Mouse (Mus musculus) limb, embryonic 12.5 days (tissue): ENCODE data around the gene Noxa1. TPM values are rescaled to one million over a fixed set of nuclear protein-coding genes. Genes with fewer than 3 reads are reported as not detected.

Experiments
- ATAC-seq: fragments of 200-750 bp; cut with Nextera tagmentation; 2 replicates; pipeline ENCODE4 v1.8.0; 2017; ENCODE audit warnings: low read depth, moderate TSS enrichment; ENCODE audit not compliant: insufficient number of reproducible peaks, insufficient read depth, low FRiP score, low TSS enrichment
- H3K27ac ChIP-seq: fragments of 300-500 bp; sonication (generic); 2 replicates; pipeline ENCODE4 v1.5.1; 2016; ENCODE audit warnings: mild to moderate bottlenecking, moderate library complexity
- H3K27me3 ChIP-seq: fragments of 300-500 bp; sonication (generic); 2 replicates; pipeline ENCODE4 v1.6.1; 2016; ENCODE audit warnings: mild to moderate bottlenecking, moderate library complexity
- H3K36me3 ChIP-seq: fragments of 300-500 bp; sonication (generic); 2 replicates; pipeline ENCODE4 v1.6.1; 2016; ENCODE audit warnings: mild to moderate bottlenecking, moderate library complexity
- H3K4me1 ChIP-seq: fragments of 300-500 bp; sonication (generic); replicated peaks from 2 replicates; pipeline ENCODE4 v1.6.1; 2016
- H3K4me2 ChIP-seq: fragments of 300-500 bp; sonication (generic); 2 replicates; pipeline ENCODE4 v1.6.1; 2016; ENCODE audit warnings: mild to moderate bottlenecking, moderate library complexity
- H3K4me3 ChIP-seq: fragments of 300-500 bp; sonication (generic); replicated peaks from 2 replicates; pipeline ENCODE4 v1.5.1; 2016; ENCODE audit warnings: mild to moderate bottlenecking
- H3K9ac ChIP-seq: fragments of 300-500 bp; sonication (generic); replicated peaks from 2 replicates; pipeline ENCODE4 v1.6.1; 2016; ENCODE audit warnings: mild to moderate bottlenecking, moderate library complexity
- H3K9me3 ChIP-seq: fragments of 300-500 bp; sonication (generic); 2 replicates; pipeline ENCODE4 v1.6.1; 2016; ENCODE audit warnings: mild to moderate bottlenecking, moderate library complexity
- WGBS: fragments of 180-500 bp; shearing (Covaris S2); methylation state at CpG from one replicate; pipeline ENCODE4 v1.1.7; 2016; 5-methylcytosine and 5-hydroxymethylcytosine counted together
- polyA plus RNA-seq: library from polyadenylated mRNA; unstranded; fragments of >200 nt; fragmentation: Nextera tagmentation; extraction: Ambion mirVana; gene quantifications from 2 replicates; pipeline ENCODE4 v1.2.1, GENCODE M21; 2016

Gene Noxa1
- 0.13 TPM in 1 of 2 replicates, not detected in the other for polyA plus RNA-seq

DNA sequence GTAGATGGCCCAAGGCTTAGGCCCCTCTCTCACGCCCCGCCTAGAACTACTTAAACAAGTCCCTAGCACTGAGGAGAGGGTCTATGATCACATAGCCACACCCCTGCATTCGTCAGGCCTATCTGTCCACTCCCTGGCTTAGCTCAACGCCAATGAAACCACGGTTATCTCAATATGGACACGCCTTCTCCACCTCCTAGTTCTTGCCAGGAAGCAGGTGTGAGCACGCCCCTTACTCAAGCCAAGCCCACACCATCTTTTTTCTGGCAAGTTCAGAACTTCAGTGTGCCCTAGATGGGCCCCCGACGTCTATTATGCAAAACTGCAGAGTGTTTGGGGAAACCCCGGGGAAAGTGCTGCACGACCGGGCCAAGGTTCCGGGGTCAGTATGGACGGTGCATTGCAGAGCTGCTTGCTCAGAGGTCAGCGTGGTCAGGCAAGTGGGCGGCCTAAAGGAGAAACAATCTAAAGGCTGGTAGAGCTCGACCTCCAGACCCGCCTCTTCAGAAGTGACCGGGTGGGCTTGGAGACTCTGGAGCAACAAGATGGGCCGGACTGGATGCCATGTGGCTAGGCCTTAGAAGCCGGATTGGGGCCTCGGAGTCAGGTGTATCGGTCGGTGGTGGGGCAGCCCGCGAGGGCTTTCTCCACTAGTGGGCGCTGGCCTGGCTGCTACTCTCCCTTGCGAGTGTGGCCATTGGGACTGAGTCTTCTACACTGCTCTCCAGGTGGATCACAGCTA lies at the start of gene Noxa1:
Gene Noxa1 (minus strand): TSS at position 41 of the 742 bp plus-strand sequence.
- Histone ChIP-seq H3K9me3 (no peaks in the 10 kb centered on the region), H3K9ac (no peak within 1 kb of the TSS; the same call in 1 of the 2 replicates), H3K27ac (no peak within 1 kb of the TSS), H3K36me3 (no peaks in the 10 kb centered on the region), H3K27me3 (peaks cover 48% of the 10 kb centered on the region), H3K4me2 (peak within 1 kb of the TSS; percentile 44), H3K4me1 (peaks cover 6% of the 10 kb centered on the region; the same call in 1 of the 2 replicates), H3K4me3 (no peak within 1 kb of the TSS)
- no peak for ATAC-seq
- 45% methylated on average over 28 of the region's 28 CpGs for WGBS

GRCm38 (mm10) chr2:25141921-25142320 lies 47.0 kb upstream of the Noxa1 start:
- Histone ChIP-seq H3K4me3 (no peak overlapping the region), H3K27me3 (no peaks in the 10 kb centered on the region), H3K27ac (no peak overlapping the region), H3K4me1 (no peaks in the 10 kb centered on the region), H3K9me3 (peaks cover 3% of the 10 kb centered on the region; the same call in 1 of the 2 replicates), H3K4me2 (no peak overlapping the region), H3K36me3 (no peaks in the 10 kb centered on the region), H3K9ac (no peak overlapping the region)
- WGBS: 84% methylated on average over 5 of the region's 5 CpGs
- ATAC-seq: no peak

DNA sequence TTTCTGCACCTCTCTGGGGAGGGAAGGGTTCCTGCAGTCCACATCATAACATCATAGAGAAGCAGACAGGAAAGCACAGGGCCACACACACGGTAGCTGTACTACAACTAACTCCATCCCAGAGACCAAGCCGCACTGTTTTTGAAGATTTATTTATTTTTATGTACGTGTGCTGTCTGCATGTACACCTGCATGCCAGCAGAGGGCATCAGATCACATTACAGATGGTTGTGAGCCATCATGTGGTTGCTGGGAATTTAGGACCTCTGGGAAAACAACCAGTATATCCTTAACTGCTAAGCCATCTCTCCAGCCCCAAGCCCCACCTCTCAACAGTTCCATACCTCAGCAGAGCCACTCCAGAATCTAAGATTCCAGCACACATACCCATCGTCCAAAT lies 46.2 kb upstream of the Noxa1 start:
- no peak overlapping the region for H3K27ac ChIP-seq
- H3K4me1 ChIP-seq: no peaks in the 10 kb centered on the region
- no peak overlapping the region for H3K9ac ChIP-seq
- H3K4me2 ChIP-seq: no peak overlapping the region
- peaks cover 3% of the 10 kb centered on the region; the same call in 1 of the 2 replicates for H3K9me3 ChIP-seq
- H3K4me3 ChIP-seq: no peak overlapping the region
- no peaks in the 10 kb centered on the region for H3K36me3 ChIP-seq
- ATAC-seq: no peak
- no peaks in the 10 kb centered on the region for H3K27me3 ChIP-seq
- 63% methylated on average over 4 of the region's 4 CpGs for WGBS

DNA sequence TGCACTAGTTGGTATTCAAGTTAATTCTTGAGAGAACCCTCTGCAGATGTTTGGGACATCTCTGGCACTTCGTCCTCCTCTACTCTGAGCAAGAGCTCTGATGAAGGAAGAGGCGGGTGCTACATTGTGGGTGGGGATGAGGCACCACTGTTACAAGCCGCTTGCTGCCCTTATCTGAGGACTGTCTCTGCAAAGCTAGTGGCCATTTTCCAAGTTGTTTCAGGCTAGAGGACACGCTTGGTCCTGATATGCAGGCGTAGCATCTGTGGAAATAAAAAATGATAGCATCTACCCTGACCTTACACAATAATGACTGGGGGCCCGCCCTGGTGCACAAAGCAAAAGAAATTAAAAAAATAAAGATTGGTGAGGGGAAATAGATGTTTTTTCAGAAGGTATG lies 42.9 kb upstream of the Noxa1 start:
- H3K27me3 ChIP-seq: no peaks in the 10 kb centered on the region
- H3K4me1 ChIP-seq: no peaks in the 10 kb centered on the region
- 75% methylated on average over 6 of the region's 6 CpGs for WGBS
- H3K4me2 ChIP-seq: no peak overlapping the region
- no peak overlapping the region for H3K27ac ChIP-seq
- H3K9me3 ChIP-seq: peaks cover 3% of the 10 kb centered on the region; the same call in 1 of the 2 replicates
- no peaks in the 10 kb centered on the region for H3K36me3 ChIP-seq
- no peak overlapping the region for H3K9ac ChIP-seq
- ATAC-seq: no peak
- H3K4me3 ChIP-seq: no peak overlapping the region

DNA sequence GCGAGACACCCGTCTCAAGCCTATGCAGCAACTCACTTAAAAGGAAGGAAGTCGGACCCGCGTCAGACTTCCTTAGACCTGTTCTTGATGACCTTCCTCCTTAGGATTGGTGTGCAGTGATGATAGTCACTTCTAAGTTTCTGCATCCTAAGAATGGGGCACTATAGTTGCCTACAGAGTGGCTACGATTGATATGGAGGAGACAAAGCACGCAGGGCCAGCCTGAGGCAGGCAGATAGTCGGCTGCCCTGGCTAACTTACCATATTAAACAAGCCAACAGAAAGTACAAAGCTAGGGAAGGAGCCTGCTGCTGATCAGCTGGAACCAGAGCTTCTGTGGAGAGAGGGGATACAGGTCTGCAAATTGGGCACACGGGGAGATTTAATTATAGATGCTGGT lies 36.7 kb upstream of the Noxa1 start:
- Histone ChIP-seq H3K27me3 (no peaks in the 10 kb centered on the region), H3K27ac (no peak overlapping the region), H3K36me3 (no peaks in the 10 kb centered on the region), H3K4me3 (no peak overlapping the region), H3K4me1 (peaks cover 12% of the 10 kb centered on the region), H3K9ac (no peak overlapping the region), H3K9me3 (no peaks in the 10 kb centered on the region), H3K4me2 (no peak overlapping the region)
- no peak for ATAC-seq
- WGBS: 79% methylated on average over 9 of the region's 9 CpGs

GRCm38 (mm10) chr2:25128072-25128471 lies 33.1 kb upstream of the Noxa1 start:
- no peak overlapping the region for H3K9ac ChIP-seq
- no peak overlapping the region for H3K27ac ChIP-seq
- 90% methylated on average over 11 of the region's 11 CpGs for WGBS
- no peaks in the 10 kb centered on the region for H3K27me3 ChIP-seq
- ATAC-seq: no peak
- H3K36me3 ChIP-seq: no peaks in the 10 kb centered on the region
- no peak overlapping the region for H3K4me3 ChIP-seq
- no peaks in the 10 kb centered on the region for H3K9me3 ChIP-seq
- no peak overlapping the region for H3K4me2 ChIP-seq
- peaks cover 21% of the 10 kb centered on the region for H3K4me1 ChIP-seq

DNA sequence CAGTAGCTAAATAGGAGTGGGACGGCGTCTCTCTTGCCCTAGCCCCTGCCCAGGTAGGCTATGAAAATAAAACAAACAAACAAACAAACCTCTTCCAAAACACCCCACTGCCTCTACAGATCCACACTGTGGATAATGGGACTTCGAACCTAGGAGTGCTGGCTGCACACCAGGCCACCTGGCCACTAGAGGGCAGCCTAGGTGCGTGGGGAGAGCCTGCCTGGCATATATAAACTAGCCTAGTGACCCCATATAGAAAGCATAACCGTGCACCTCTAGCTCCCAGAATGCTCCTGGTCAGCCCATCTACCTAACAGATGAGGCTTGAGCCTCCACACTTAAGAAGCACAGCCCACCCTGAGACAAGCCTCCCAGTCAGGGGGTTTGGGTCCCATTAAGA lies 32.3 kb upstream of the Noxa1 start:
- Histone ChIP-seq H3K9me3 (no peaks in the 10 kb centered on the region), H3K4me2 (no peak overlapping the region), H3K27ac (0 out of 2 replicates have a peak overlapping the region, but pooled peaks have one; percentile 83), H3K27me3 (0 out of 2 replicates have a peak, but pooled peaks cover 2% of the 10 kb centered on the region), H3K36me3 (no peaks in the 10 kb centered on the region), H3K4me1 (peaks cover 21% of the 10 kb centered on the region), H3K9ac (no peak overlapping the region), H3K4me3 (no peak overlapping the region)
- no peak for ATAC-seq
- WGBS: 46% methylated on average over 5 of the region's 5 CpGs

GRCm38 (mm10) chr2:25126011-25127010 lies 31.4 kb upstream of the Noxa1 start:
- 59% methylated on average over 19 of the region's 19 CpGs for WGBS
- Histone ChIP-seq H3K9me3 (no peaks in the 10 kb centered on the region), H3K4me1 (peaks cover 21% of the 10 kb centered on the region), H3K4me2 (no peak overlapping the region), H3K27me3 (0 out of 2 replicates have a peak, but pooled peaks cover 4% of the 10 kb centered on the region), H3K36me3 (no peaks in the 10 kb centered on the region), H3K4me3 (no peak overlapping the region), H3K9ac (no peak overlapping the region), H3K27ac (peak overlapping the region; percentile 83)
- ATAC-seq: peak; percentile 65; the same call in 1 of the 2 replicates

DNA sequence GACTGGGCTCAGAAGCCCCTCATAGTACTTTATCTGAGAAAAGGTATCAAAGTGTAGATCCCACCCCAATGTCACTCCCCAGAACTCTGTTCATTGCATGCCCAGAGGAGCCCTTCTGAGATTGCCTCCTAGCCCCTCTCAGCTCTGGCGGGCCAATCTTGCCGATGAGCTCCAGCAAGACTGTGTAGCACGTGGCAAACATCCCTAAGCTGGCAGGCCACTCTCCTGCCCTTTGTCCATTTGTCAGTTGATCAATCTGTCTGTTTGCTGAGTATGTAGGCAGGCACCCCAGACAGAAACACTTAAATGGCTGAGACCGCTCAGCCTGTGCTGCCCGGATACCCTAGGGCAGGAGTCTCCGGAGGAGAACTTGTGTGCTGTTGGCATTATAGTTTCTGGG lies 30.2 kb upstream of the Noxa1 start:
- Histone ChIP-seq H3K27me3 (0 out of 2 replicates have a peak, but pooled peaks cover 4% of the 10 kb centered on the region), H3K4me2 (no peak overlapping the region), H3K4me3 (no peak overlapping the region), H3K27ac (0 out of 2 replicates have a peak overlapping the region, but pooled peaks have one; percentile 83), H3K9ac (no peak overlapping the region), H3K4me1 (peaks cover 21% of the 10 kb centered on the region), H3K36me3 (no peaks in the 10 kb centered on the region), H3K9me3 (no peaks in the 10 kb centered on the region)
- 91% methylated on average over 6 of the region's 6 CpGs for WGBS
- ATAC-seq: no peak

DNA sequence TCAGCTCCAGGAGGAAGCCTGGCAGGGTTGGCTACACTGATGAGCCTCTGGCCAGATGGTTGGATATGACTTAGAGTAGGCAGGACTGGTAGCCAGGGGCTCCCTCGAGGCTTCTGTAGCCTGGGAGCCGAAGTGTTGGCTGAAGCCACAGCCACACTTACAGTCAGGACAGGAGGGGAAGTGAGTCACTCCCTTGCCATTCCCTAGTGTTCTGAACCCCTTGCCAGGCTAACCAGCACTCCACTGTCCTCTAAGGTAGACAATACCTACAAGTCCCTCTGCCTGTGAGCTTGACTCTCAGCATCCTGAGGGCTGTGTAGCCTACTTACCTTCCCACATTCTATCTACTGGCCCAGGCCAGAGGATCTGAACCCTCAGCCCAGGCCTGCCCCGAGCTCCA lies 29.5 kb upstream of the Noxa1 start:
- 56% methylated on average over 3 of the region's 3 CpGs for WGBS

DNA sequence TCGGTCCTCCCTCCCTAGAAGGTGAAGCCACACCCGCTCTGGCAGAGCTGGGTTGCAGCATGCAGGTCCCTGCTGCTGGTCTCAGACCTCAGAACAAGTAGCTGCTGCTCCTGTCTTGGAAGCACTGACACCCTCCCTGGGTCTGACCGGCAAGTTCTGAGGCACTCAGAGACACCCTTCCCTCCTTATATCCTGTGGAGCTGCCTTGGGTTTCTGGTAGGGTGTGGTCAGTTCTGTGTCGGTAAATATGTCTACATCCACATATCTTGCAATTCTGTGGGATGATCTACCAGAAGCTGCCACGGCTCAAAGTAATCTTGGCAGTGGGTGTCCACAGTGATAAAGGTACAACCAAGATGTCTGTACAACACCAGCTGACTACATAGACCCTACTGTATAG lies 28.6 kb upstream of the Noxa1 start:
- Histone ChIP-seq H3K4me1 (peaks cover 21% of the 10 kb centered on the region), H3K4me3 (no peak overlapping the region), H3K27ac (no peak overlapping the region), H3K36me3 (no peaks in the 10 kb centered on the region), H3K9ac (no peak overlapping the region), H3K9me3 (no peaks in the 10 kb centered on the region), H3K4me2 (no peak overlapping the region), H3K27me3 (0 out of 2 replicates have a peak, but pooled peaks cover 4% of the 10 kb centered on the region)
- WGBS: 83% methylated on average over 5 of the region's 5 CpGs
- ATAC-seq: no peak

More for the DNA sequence above, 29.5 kb upstream of the Noxa1 start:
- H3K36me3 ChIP-seq: no peaks in the 10 kb centered on the region
- no peak overlapping the region for H3K9ac ChIP-seq
- H3K4me2 ChIP-seq: no peak overlapping the region
- H3K27ac ChIP-seq: no peak overlapping the region
- no peak for ATAC-seq
- H3K4me3 ChIP-seq: no peak overlapping the region
- H3K9me3 ChIP-seq: no peaks in the 10 kb centered on the region
- peaks cover 21% of the 10 kb centered on the region for H3K4me1 ChIP-seq
- H3K27me3 ChIP-seq: 0 out of 2 replicates have a peak, but pooled peaks cover 4% of the 10 kb centered on the region
